Mouse (Mus musculus) stomach, embryonic 15.5 days (tissue): ENCODE measurements at regions not wholly inside any gene's neighbourhood (a gene's known extent, or its start where the extent isn't known, plus 50 kb on each side); places are given as distances from the start of the nearest gene placed in this dataset.
A peak's percentile ranks its signal among the peaks of the same experiment; 100 is the strongest.

Experiments used
- ATAC-seq: fragments of 200-750 bp; cut with Nextera tagmentation; 2 replicates; pipeline ENCODE4 v1.8.0; 2017; ENCODE audit warnings: low read depth, moderate number of reproducible peaks, moderate TSS enrichment; ENCODE audit not compliant: insufficient read depth, low FRiP score
- H3K27ac ChIP-seq: fragments of 300-500 bp; sonication (generic); 2 replicates; pipeline ENCODE4 v1.5.1; 2015; ENCODE audit warnings: mild to moderate bottlenecking, inconsistent platforms
- H3K27me3 ChIP-seq: fragments of 300-500 bp; sonication (generic); replicated peaks from 2 replicates; pipeline ENCODE4 v1.6.1; 2015; ENCODE audit warnings: inconsistent platforms
- H3K36me3 ChIP-seq: fragments of 300-500 bp; sonication (generic); 2 replicates; pipeline ENCODE4 v1.6.1; 2015; ENCODE audit warnings: inconsistent platforms
- H3K4me1 ChIP-seq: fragments of 300-500 bp; sonication (generic); 2 replicates; pipeline ENCODE4 v1.6.1; 2015; ENCODE audit warnings: inconsistent platforms
- H3K4me2 ChIP-seq: fragments of 300-500 bp; sonication (generic); 2 replicates; pipeline ENCODE4 v1.6.1; 2015; ENCODE audit warnings: mild to moderate bottlenecking, inconsistent platforms
- H3K4me3 ChIP-seq: fragments of 300-500 bp; sonication (generic); replicated peaks from 2 replicates; pipeline ENCODE4 v1.5.1; 2015; ENCODE audit warnings: inconsistent platforms
- H3K9ac ChIP-seq: fragments of 300-500 bp; sonication (generic); 2 replicates; pipeline ENCODE4 v1.6.1; 2015; ENCODE audit warnings: inconsistent platforms
- H3K9me3 ChIP-seq: fragments of 300-500 bp; sonication (generic); 2 replicates; pipeline ENCODE4 v1.6.1; 2016; ENCODE audit warnings: inconsistent platforms
- WGBS: fragments of 180-500 bp; shearing (Covaris S2); methylation state at CpG from one replicate; pipeline ENCODE4 v1.1.7; 2015; 5-methylcytosine and 5-hydroxymethylcytosine counted together

- Histone ChIP-seq H3K27me3 (no peaks in the 10 kb centered on the region), H3K4me1 (no peaks in the 10 kb centered on the region), H3K4me3 (no peak overlapping the region), H3K36me3 (no peaks in the 10 kb centered on the region), H3K27ac (no peak overlapping the region), H3K9ac (no peak overlapping the region), H3K4me2 (no peak overlapping the region), H3K9me3 (no peaks in the 10 kb centered on the region)
- WGBS: 74% methylated on average over 3 of the region's 3 CpGs
- no peak for ATAC-seq
Observed at GRCm38 (mm10) chr9:50257162-50257561, 87.6 kb downstream of the Rpl10-ps3 start.

GRCm38 (mm10) chr9:50244982-50245671 is 99.6 kb downstream of the Rpl10-ps3 start:
- 45% methylated on average over 5 of the region's 5 CpGs for WGBS
- H3K27me3 ChIP-seq: no peaks in the 10 kb centered on the region
- H3K27ac ChIP-seq: no peak overlapping the region
- H3K9me3 ChIP-seq: no peaks in the 10 kb centered on the region
- no peaks in the 10 kb centered on the region for H3K36me3 ChIP-seq
- ATAC-seq: no peak; the same call in 1 of the 2 replicates
- H3K4me1 ChIP-seq: 0 out of 2 replicates have a peak, but pooled peaks cover 2% of the 10 kb centered on the region
- H3K4me2 ChIP-seq: no peak overlapping the region
- no peak overlapping the region for H3K9ac ChIP-seq
- H3K4me3 ChIP-seq: no peak overlapping the region

DNA sequence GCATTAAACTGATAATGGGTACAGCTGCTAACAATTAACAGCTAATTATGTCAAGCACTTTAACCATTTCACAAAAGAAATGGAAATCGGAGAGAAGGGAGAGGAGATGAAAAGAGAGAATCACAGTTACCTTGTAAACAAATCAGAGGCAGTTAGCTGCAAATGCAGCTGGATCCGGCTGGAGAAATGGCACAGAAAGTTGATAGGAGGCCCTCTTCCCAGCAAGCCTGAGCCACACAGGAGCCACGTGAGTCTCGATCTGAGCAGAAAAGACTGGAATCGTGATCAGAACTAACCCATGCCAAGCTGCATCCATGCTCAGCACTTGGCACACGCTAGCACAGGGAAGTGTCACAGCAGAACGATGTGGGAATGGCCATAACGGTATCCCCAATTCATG is 103.8 kb downstream of the Rpl10-ps3 start:
- no peaks in the 10 kb centered on the region for H3K36me3 ChIP-seq
- ATAC-seq: no peak

DNA sequence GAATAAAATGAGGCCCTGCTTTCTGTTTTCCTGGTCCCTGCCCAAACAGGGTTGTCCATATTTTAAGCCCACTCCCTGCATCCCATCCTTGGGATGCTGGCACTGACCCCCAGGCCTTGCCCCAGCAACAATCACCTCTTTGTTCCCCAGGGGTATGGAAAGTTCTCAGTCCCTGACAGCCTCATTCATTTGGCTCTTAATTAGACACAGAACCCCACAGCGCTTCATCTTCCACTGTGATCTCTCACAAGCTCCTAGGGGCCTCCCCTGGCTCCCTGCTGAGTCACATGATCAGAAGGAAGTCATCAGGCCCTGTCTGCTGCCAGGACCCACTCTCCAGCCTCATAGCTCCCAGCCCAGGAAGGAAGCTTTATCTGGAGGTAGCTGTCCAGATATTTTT is 108.9 kb downstream of the Rpl10-ps3 start:
- no peak overlapping the region for H3K9ac ChIP-seq
- no peak overlapping the region for H3K4me2 ChIP-seq
- ATAC-seq: peak; percentile 80; the same call in 1 of the 2 replicates
- 41% methylated on average over 1 of the region's 1 CpGs for WGBS
- no peak overlapping the region for H3K27ac ChIP-seq
- no peak overlapping the region for H3K4me3 ChIP-seq
- no peaks in the 10 kb centered on the region for H3K9me3 ChIP-seq
- no peaks in the 10 kb centered on the region for H3K27me3 ChIP-seq
- peaks cover 5% of the 10 kb centered on the region; the same call in 1 of the 2 replicates for H3K4me1 ChIP-seq
- no peaks in the 10 kb centered on the region for H3K36me3 ChIP-seq

More for the DNA sequence above, 103.8 kb downstream of the Rpl10-ps3 start:
- Histone ChIP-seq H3K9me3 (no peaks in the 10 kb centered on the region), H3K9ac (no peak overlapping the region), H3K27me3 (no peaks in the 10 kb centered on the region), H3K27ac (no peak overlapping the region), H3K4me3 (no peak overlapping the region), H3K4me2 (no peak overlapping the region), H3K4me1 (0 out of 2 replicates have a peak, but pooled peaks cover 3% of the 10 kb centered on the region)
- 47% methylated on average over 8 of the region's 8 CpGs for WGBS

DNA sequence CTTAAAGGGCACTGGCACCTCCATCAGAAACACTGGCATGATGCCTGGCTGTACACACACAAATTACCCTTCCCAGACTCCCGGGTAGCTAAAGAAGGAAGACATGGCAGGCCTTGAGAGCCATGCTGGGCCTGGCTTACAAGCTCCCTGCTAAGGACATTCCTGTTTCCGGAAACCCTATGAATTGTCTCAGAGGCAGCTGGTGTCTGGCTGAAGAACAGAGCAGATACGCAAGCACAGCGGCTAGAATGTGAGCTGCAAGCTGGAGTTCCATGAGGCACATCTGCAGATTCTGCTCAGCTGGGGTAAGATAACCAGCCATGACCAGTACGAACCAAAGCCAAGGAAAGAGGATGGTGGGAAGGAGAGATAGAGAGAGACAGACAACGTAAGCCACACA is 110.1 kb downstream of the Rpl10-ps3 start:
- 80% methylated on average over 6 of the region's 6 CpGs for WGBS
- H3K27me3 ChIP-seq: no peaks in the 10 kb centered on the region
- H3K27ac ChIP-seq: no peak overlapping the region
- H3K4me3 ChIP-seq: no peak overlapping the region
- H3K9ac ChIP-seq: no peak overlapping the region
- no peak for ATAC-seq
- H3K4me2 ChIP-seq: no peak overlapping the region
- H3K9me3 ChIP-seq: no peaks in the 10 kb centered on the region
- H3K4me1 ChIP-seq: peaks cover 5% of the 10 kb centered on the region; the same call in 1 of the 2 replicates
- H3K36me3 ChIP-seq: no peaks in the 10 kb centered on the region

- Histone ChIP-seq H3K4me2 (no peak overlapping the region), H3K4me3 (no peak overlapping the region), H3K4me1 (peaks cover 5% of the 10 kb centered on the region; the same call in 1 of the 2 replicates), H3K9me3 (no peaks in the 10 kb centered on the region), H3K36me3 (no peaks in the 10 kb centered on the region), H3K27ac (no peak overlapping the region), H3K27me3 (no peaks in the 10 kb centered on the region), H3K9ac (no peak overlapping the region)
- no peak for ATAC-seq
- WGBS: 77% methylated on average over 4 of the region's 4 CpGs
Observed at GRCm38 (mm10) chr9:50232958-50233510, 111.7 kb downstream of the Rpl10-ps3 start.

GRCm38 (mm10) chr9:50210481-50210880 is 134.3 kb downstream of the Rpl10-ps3 start:
- Histone ChIP-seq H3K4me3 (no peak overlapping the region), H3K9me3 (no peaks in the 10 kb centered on the region), H3K4me2 (no peak overlapping the region), H3K27ac (no peak overlapping the region), H3K4me1 (no peaks in the 10 kb centered on the region), H3K27me3 (no peaks in the 10 kb centered on the region), H3K9ac (no peak overlapping the region), H3K36me3 (no peaks in the 10 kb centered on the region)
- ATAC-seq: no peak
- WGBS: 56% methylated on average over 5 of the region's 5 CpGs

DNA sequence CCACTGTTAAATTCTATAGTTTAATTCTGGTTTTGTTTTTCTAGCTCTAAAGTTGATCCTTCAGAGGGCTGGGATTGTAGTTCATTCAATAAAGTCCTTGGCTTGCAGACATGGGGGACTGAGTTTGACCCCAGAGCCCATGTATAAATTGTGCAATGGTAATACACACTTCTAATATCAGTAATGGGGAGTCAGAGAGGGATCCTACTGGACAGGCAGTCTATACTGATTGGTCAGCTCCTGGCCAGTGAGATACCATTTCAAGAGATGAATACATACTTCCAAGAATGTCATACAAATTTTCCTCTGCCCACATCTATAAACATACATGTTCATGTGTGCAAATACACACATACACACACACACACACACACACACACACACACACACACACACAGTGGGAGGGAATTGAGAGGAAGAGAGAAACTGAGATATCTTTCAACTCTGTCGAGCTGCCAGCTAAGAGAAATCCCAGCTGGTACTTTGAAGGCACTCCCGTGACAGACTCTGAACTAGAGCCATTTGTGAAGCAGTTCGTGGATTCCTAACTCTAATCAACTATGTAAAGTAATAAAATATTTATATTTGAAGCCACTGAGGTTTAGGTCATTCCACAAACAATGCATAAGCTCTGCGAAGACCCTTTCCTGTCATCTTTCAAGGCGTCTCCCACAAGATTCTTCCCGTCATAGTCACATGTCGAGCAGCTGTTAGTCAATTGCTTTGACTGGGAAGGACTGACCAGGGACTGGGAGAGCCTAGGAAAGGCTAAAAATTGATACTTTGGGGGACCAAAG is 145.1 kb downstream of the Rpl10-ps3 start:
- H3K4me3 ChIP-seq: no peak overlapping the region
- WGBS: 34% methylated on average over 7 of the region's 7 CpGs

GRCm38 (mm10) chr9:50192400-50193110 is 152.2 kb downstream of the Rpl10-ps3 start:
- Histone ChIP-seq H3K27ac (peak overlapping the region; percentile 63), H3K36me3 (no peaks in the 10 kb centered on the region), H3K4me1 (no peaks in the 10 kb centered on the region), H3K4me3 (no peak overlapping the region), H3K27me3 (no peaks in the 10 kb centered on the region), H3K4me2 (no peak overlapping the region), H3K9ac (no peak overlapping the region), H3K9me3 (no peaks in the 10 kb centered on the region)
- WGBS: 32% methylated on average over 5 of the region's 5 CpGs
- no peak for ATAC-seq

More for the DNA sequence above, 145.1 kb downstream of the Rpl10-ps3 start:
- Histone ChIP-seq H3K27me3 (no peaks in the 10 kb centered on the region), H3K9ac (no peak overlapping the region), H3K9me3 (no peaks in the 10 kb centered on the region), H3K27ac (peak overlapping the region; percentile 64), H3K4me1 (no peaks in the 10 kb centered on the region), H3K4me2 (no peak overlapping the region), H3K36me3 (no peaks in the 10 kb centered on the region)
- ATAC-seq: peak; percentile 68; the same call in 1 of the 2 replicates

DNA sequence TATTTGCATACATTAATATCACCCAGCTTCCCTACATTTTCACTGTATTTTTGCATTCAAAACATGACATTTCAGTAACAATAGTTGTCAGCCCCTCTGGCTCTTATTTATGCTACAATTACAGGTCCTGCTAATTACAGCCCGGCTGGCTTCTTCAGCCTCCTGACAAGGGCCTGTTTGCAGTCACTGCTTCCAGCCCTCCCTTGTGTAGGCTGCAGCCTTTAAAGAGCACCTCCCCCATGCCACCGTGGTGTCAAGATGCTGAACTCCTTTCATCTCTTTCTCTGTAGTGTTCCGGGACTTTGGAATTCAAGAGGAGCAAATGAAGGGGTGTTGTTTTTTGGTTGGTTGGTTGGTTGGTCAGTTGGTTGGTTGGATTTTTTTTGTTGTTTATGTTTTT is 153.6 kb downstream of the Rpl10-ps3 start:
- Histone ChIP-seq H3K4me1 (no peaks in the 10 kb centered on the region), H3K9me3 (no peaks in the 10 kb centered on the region), H3K27ac (no peak overlapping the region), H3K27me3 (no peaks in the 10 kb centered on the region), H3K36me3 (no peaks in the 10 kb centered on the region), H3K9ac (no peak overlapping the region), H3K4me3 (no peak overlapping the region), H3K4me2 (no peak overlapping the region)
- ATAC-seq: no peak
- 26% methylated on average over 3 of the region's 3 CpGs for WGBS

DNA sequence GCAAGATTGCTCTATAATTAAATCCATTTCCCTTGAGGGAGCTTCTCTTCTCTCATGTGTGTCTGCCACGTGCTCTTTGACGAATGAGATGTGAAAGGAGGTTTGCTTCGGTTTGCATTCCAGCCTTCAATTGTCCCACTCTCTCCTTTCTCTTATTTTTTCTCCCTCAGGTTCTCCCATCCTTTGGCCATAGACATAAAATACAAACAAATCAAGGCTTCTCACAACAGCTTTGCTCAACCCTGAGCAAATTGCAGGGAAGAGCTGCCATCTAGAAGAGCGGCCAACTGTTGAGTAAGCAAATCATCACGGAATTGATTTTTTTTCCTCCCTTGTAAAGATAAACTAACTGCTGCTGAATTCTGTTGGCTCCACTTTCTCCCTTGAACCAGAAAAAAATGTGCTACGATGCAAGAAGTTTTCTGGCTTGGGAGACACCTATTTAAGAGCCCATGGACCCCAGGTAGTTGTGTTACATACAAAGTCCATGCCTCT is 156.1 kb downstream of the Rpl10-ps3 start:
- 36% methylated on average over 6 of the region's 6 CpGs for WGBS
- Histone ChIP-seq H3K4me1 (no peaks in the 10 kb centered on the region), H3K9me3 (no peaks in the 10 kb centered on the region), H3K27me3 (no peaks in the 10 kb centered on the region), H3K4me2 (no peak overlapping the region), H3K9ac (no peak overlapping the region), H3K36me3 (no peaks in the 10 kb centered on the region), H3K27ac (peak overlapping the region; percentile 49; the same call in 1 of the 2 replicates), H3K4me3 (no peak overlapping the region)
- ATAC-seq: no peak
